Mouse (Mus musculus) left cerebral cortex, adult 2 months (tissue): Measurements from ENCODE around the gene Ndufc2. TPM values are rescaled to one million over a fixed set of nuclear protein-coding genes. Genes with fewer than 3 reads are reported as not detected.

Experiments used
- DNase-seq, 2 experiments: peaks; one replicate each; pipeline ENCODE4 v3.0.0; 2021 to 2022; ENCODE audit warnings: low spot score in 2 of 2, mixed read lengths in 1 of 2; ENCODE audit errors: extremely low spot score in 1 of 2
- H3K27ac ChIP-seq: fragments of 200-600 bp; 2 replicates; pipeline ENCODE4 v1.8.1; 2022
- H3K4me3 ChIP-seq: fragments of 200-600 bp; 2 replicates; pipeline ENCODE4 v1.8.1; 2022
- CTCF ChIP-seq: fragments of 200-600 bp; IDR thresholded peaks from 2 replicates; pipeline ENCODE4 v1.8.1; 2022; ENCODE audit warnings: antibody characterized with exemption, mild to moderate bottlenecking, moderate library complexity
- intact Hi-C: fragments of 180-260 bp; cut with DNase I; formaldehyde crosslinking; loops from one replicate; pipeline ENCODE4 v1.15.1; 2025
- long read RNA-seq, 2 experiments: library from polyadenylated mRNA; stranded (forward); transcript quantifications; one replicate each; pipeline ENCODE4 v2.0.0; 2021; ENCODE audit warnings: borderline mapping rate in 2 of 2
- total RNA-seq, 2 experiments: library from RNA; stranded (reverse); gene quantifications; 2 replicates each; pipeline ENCODE4 v1.2.3; 2021

The Ndufc2 gene
- 100 to 1,000 TPM; 213 to 230 TPM for total RNA-seq
- long read RNA-seq, experiment 1, transcript Ndufc2-201 (3 exons, 683 nt): major isoform, 53 of 54 reads
- long read RNA-seq, experiment 1, partial matches to known transcripts: 0 of 54 reads
- long read RNA-seq, experiment 1, other reads (novel, unspliced or antisense): 1 of 54 reads
- long read RNA-seq, experiment 2, transcript Ndufc2-201 (3 exons, 683 nt): major isoform, 49 of 51 reads
- long read RNA-seq, experiment 2, partial matches to known transcripts: 0 of 51 reads
- long read RNA-seq, experiment 2, other reads (novel, unspliced or antisense): 2 of 51 reads

DNA sequence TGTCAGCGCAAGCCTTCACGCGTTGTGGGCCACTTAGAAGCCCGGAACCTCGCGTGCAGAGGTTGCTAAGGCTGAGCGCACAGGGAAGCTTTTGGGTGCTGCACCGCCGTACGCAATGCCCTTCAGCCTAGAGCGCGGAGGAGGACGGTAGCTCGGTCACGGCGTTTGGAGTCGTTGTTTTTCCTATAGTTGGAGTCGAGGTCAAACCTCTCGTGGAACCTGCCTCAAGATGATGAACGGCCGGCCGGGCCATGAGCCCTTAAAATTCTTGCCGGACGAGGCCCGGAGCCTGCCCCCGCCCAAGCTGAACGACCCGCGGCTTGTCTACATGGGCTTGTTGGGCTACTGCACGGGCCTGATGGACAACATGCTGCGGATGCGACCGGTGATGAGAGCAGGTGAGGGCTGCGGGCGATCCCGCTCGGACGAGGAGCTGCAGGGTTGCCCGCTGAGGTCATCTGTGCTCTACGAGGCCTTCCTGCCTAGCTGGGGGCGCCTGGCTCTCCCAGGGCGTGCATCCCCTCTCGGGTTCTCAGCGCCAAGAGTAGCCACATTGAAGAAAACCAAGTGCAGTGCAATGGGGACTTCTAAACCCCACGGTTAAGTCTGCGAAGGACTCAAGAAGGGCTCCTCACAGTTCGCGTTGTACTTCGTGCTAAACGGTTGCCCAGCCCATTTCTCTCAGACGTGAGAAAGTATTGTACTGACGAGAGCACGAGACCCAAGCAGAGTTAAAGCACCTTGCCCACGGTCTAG lies at the start of gene Ndufc2:
Ndufc2 (plus strand) TSS at position 44 of the 756 bp plus-strand sequence.
- peak within 1 kb of the TSS; percentile 87 for H3K4me3 ChIP-seq
- no peak for TF ChIP-seq CTCF
- intact Hi-C loops: no loop called here

DNA sequence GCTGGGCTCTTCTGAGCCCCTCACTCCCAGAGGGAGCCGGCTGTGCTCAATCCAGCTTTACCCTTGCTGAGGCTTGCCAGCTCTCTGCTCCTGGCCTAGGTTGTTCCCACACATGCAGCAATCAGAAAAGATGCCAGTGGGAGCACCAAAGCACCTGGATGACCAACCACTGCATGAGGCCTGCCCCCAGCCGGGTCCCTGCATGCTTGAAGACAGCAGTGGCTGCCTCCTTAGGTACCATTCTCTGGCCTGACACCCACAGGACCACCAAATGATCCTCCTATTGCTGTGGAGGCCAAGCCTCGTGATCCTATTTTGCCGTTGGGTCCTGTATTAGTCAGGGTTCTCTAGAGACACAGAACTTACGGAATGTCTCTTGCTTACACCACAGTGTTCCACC lies 48.9 kb upstream of the Ndufc2 start:
- Histone ChIP-seq H3K27ac (no peak overlapping the region), H3K4me3 (no peak overlapping the region)
- intact Hi-C loops: no loop called here
- DNase-seq: no peak
- TF ChIP-seq CTCF: no peak

More for the DNA sequence above, at the start of gene Ndufc2:
- H3K27ac ChIP-seq: peak within 1 kb of the TSS; percentile 96
- peak; percentile 74 to 83 for DNase-seq

DNA sequence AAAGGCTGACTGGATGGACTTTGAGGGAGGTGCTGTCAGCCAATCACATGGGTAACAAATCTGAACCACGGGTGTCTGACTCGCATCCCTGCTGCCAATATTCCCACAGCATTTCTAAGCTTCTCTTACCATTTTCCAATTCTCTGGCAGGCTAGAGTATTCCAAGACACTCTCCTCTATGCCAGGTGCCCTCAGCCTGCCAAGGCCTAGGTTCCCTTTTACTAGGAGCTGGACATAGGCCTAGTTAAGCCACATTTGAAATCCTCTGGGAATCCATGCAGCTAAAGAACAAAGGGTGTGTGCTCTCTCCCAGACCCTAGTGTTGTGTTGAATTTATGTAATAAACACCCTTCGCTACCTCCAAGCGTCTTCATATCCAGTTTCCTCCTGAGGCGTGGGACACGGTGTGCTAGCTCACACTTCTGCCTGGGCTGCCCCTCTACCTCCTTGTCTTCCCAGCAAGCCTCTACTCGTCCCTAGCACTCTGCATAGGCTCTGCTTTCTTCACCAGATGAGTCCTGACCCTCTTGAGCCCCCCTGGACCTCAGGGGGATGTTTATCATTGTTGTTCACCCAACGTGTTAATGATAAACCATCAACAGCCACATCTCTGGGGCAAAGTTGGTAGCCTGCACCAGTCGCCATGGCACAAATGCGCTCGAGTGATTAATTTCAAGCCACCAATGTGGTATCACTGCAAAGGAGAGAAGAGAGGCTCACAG lies 47.9 kb upstream of the Ndufc2 start:
- no peak overlapping the region for H3K27ac ChIP-seq
- no peak overlapping the region for H3K4me3 ChIP-seq
- DNase-seq: no peak
- TF ChIP-seq CTCF: no peak
- intact Hi-C loops: no loop called here

DNA sequence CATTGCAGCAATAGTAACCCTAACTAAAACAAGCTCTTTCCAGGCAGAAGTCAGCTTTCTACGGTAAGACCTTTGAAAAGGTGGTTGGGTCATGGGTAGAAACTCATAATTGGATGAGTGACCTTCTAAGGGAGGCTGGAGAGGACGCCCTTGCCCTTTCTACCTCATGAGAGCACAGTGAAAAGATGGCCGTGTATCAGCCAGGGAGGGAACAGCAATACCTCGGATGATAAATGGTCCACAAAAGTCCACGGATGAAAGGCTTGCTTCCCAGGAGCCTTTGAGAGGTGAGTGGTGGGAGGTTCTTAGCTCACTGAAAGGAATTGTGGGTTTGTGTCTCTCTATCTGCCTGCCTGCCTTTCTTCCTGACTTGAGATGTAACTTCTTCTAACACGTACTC lies 46.4 kb upstream of the Ndufc2 start:
- no peak for DNase-seq
- TF ChIP-seq CTCF: no peak
- intact Hi-C loops: no loop called here
- Histone ChIP-seq H3K27ac (no peak overlapping the region), H3K4me3 (no peak overlapping the region)

DNA sequence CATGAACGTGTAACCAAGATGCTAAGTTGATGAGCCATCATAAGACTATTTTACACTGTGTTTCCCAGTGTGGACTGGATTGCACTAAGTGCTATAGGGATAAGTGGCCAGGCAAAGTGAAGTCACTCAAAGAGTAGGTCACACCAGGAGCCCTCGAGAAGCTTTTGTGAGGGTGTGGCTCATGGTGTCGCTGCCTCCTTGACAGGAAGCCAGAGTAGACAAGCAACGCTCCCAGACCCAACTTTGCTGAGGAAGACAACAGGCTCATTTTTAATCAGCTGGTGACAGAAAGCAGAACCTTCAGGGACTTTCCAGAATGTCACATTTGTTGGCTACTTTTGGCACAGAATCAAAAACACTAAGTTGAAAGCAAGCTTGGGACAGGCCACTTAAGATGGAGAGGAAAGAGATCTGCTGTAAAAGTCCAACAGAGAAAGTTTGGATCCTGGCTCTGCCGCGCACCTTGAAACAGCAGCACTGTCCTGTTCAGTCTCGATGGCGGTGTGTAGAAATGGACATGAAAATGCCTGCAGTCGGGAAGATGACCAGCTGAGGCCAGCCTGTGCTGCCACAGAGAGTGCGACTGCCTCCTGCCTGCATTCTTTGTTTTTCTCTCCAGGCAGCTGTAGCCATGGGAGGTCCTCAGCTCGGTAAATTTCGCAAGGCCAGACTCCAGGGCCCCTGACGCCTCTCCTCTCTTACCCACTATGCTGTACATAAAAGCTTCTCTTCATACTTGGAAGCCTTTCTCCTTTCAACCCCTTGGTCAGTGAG lies 44.5 kb upstream of the Ndufc2 start:
- no peak for DNase-seq
- no peak for TF ChIP-seq CTCF
- peak overlapping the region; percentile 15; the same call in 1 of the 2 replicates for H3K27ac ChIP-seq
- no peak overlapping the region for H3K4me3 ChIP-seq
- intact Hi-C loops: no loop called here

DNA sequence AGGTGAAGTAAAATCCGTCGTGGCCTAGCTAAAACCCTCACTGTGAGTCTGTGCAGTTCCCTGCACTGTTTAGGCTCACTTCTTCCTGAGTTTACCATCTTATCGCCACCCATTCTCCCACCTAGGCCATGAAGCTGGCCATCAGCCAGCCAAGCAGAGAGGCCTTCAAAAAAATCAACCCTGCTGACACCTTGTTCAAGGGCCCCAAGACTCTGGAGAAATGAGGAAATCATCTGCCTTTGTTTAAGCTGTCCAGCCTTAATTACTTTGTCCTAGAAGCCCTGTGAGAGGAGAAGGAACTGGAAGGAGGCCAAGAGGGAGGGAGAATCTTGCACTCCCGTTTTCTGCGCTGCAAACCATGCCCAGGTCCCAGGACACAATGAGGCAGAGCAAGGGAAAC lies 43.5 kb upstream of the Ndufc2 start:
- Histone ChIP-seq H3K27ac (peak overlapping the region; percentile 56; the same call in 1 of the 2 replicates), H3K4me3 (no peak overlapping the region)
- intact Hi-C loops: no loop called here
- TF ChIP-seq CTCF: no peak
- no peak for DNase-seq

DNA sequence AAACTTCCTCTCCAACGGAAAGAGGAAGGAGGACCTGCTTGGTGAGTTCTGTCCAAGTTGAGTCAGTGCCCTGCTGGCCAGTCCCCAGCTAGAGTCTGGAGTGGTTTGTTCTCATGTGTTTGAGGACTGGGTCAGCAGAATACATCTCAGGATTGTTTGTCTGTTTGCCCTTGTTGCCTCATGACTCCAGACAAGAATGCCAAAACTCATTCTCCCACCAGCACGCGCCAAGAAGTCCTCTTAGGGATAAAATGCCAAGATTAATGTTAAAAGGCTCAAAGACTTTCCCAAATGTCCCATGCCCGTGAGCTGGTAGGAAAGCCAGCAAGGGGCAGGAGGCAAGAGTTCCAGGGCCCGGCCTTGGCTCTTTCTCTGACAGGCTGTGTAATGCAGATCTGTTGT lies 42.9 kb upstream of the Ndufc2 start:
- no peak overlapping the region for H3K4me3 ChIP-seq
- H3K27ac ChIP-seq: peak overlapping the region; percentile 33
- DNase-seq: no peak
- TF ChIP-seq CTCF: no peak
- intact Hi-C loops: no loop called here

DNA sequence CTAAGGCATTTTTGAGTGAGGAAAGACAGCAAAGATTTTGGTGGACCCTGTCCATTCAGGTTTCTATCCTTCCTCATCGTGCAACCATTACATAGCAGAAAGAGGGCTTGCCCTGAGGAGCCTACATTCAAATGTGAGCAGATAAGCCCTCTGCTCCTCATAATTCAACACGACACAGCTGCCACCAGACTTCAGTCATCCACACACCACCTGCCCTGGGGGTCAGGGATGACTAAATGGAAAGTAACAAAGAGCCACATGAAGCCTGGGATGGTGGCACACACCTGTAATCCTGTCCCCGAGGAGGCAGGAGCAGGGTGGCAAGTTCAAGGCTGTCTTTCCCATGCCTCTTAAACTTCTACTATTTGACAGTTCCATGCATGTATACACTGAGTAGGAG lies 42.0 kb upstream of the Ndufc2 start:
- Histone ChIP-seq H3K27ac (no peak overlapping the region; the same call in 1 of the 2 replicates), H3K4me3 (no peak overlapping the region)
- no peak for DNase-seq
- intact Hi-C loops: no loop called here
- TF ChIP-seq CTCF: no peak

DNA sequence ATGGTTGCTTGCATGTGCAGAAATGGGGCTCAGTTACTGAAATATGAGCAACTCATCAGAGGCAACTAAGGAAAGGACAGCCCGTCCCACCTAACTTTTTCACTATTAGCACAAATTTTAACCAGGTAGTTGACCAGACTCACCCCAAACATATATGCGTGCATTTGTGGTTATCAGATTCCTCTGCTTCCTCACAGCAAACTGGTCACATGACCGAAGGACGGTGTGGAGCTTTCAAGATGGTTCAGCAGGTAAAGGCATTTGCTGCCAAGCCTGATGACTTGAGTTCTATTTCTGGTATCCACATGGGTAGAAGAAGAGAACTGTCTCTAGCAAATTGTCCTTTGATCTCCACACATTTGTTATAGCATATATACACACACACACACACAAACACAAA lies 41.5 kb upstream of the Ndufc2 start:
- TF ChIP-seq CTCF: no peak
- no peak for DNase-seq
- H3K4me3 ChIP-seq: no peak overlapping the region
- no peak overlapping the region for H3K27ac ChIP-seq
- intact Hi-C loops: no loop called here

DNA sequence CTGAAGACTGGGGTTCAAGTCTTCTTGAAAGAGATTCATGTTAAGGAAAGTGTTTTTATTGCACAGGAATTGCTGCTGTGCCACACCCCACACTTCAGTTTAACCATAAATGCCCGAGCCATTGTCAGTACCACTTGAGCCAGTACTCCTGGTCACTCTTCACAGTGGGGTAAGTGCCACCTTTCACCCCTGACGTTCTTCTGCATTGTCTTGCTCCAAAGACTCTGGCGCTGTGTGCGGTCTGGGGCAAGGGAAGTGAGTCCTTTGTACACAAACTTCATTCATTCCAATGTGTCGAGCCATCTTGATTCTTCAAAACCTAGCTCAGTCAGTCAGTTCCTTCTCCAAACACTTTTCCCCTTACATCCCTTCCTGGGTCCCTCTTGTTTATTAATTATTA lies 39.6 kb upstream of the Ndufc2 start:
- no peak for DNase-seq
- no peak for TF ChIP-seq CTCF
- intact Hi-C loops: no loop called here

DNA sequence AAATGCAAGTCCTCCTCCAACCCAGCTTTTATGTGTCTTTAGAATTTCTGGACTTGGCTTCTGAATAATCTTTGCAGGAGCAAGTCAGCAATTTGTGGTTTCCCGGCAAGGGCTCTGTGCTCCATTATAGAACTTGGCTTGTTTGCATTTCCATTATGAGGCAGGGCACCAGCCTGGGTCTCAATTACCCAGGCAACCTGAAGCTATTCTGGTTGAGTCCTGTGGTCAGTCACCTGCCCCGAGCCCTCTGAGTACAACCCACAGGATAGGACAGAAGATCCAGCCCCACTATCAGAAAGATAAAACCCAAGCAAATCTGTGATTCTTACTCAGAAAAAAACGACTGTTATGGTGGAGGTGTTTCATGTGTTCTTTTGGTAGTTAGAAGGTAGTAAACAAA lies 38.8 kb upstream of the Ndufc2 start:
- TF ChIP-seq CTCF: no peak
- DNase-seq: no peak
- Histone ChIP-seq H3K4me3 (no peak overlapping the region), H3K27ac (no peak overlapping the region)
- intact Hi-C loops: no loop called here

More for the DNA sequence above, 39.6 kb upstream of the Ndufc2 start:
- Histone ChIP-seq H3K4me3 (no peak overlapping the region), H3K27ac (no peak overlapping the region)
